Mouse (Mus musculus) urinary bladder, postnatal 36 days (tissue): Measurements from ENCODE around the gene Clta.
"Not testable (repeated sequence)": the region's sequence is repeated elsewhere in the genome, so short reads cannot be mapped to it uniquely, and the experiment has no call there.

Experiments used
- DNase-seq, 2 experiments: peaks; one replicate each; pipeline ENCODE4 v3.0.0; 2022; ENCODE audit warnings: low spot score in 2 of 2, mixed read lengths in 1 of 2

Clta gene

DNA sequence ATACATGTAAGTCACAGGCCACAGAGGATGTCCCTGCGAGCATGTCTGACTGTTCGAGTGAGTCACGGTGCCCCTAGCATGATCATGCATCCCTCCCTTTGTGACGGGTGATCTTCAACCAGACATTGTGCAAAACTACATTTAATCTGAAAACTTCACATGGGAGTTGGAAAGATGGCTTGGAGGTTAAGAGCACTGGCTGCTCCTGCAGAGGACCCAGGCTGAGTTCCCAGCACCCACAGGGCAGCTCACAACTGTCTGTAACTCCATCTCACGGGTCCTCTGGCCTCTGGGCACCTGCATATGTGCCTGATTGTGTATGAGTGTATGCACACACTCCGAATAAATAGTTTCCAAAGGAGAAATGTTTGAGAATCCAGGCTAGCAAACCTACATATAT, 20.0 kb downstream of the Clta start:
- no peak for DNase-seq

DNA sequence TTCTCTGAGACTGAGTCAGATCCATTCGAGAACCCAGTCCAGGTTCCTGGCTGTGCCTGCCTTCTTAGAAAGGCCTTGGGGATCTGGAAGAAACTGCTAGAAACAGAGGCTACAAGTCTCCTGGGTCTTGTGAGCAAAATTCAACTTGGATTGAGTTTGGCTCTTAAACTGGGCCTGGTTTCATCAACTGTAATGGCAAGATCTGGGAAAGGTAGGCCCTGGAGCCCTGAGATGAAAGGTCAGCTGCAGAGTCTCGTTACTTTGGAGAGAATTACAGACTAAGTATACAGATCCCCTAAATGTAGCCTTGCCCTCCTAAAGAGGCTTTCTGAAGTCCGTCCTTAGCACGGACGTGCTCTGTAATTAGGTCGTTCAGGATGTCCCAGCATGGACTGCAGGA, 21.3 kb downstream of the Clta start:
- no peak for DNase-seq

DNA sequence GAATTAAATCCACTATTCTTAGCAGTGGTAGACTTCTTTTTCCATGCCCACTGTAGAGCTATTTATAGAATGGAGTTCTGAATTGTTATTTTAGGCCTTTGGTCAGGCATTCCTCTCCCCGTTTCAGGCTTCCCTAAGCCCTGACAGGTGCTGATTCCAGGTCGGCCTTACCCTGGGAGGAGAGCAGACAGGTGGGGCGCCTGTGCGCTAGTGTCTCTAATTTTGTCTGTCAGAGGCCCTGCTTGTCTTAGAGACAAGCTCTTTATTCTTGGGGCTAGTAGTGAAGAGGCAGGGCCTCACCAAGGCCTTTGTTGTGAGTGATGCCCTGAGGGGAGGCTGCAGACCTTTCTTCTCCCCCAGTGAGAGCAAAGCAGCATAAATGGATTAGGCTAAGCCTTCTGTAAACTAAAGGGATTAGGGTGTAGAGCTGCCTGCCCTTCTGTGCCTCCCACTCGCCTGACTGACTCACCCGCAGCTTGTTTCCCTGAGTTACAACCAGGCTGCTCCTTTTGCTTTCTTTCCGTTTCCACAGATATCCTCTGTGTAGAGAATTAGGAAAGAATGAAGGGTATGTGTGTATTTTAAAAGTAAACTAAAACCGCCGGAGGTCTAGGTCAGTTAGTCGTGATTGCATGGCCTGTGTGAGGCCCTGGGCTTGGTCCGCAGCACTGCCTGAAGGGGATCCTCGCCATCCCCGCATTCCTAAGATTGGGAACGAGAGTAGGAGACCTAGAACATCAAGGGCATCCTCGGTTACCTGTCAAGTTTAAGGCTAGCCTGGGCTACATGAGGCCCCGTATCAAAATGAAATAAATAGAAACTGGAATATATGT, 24.3 kb downstream of the Clta start:
- no peak for DNase-seq

DNA sequence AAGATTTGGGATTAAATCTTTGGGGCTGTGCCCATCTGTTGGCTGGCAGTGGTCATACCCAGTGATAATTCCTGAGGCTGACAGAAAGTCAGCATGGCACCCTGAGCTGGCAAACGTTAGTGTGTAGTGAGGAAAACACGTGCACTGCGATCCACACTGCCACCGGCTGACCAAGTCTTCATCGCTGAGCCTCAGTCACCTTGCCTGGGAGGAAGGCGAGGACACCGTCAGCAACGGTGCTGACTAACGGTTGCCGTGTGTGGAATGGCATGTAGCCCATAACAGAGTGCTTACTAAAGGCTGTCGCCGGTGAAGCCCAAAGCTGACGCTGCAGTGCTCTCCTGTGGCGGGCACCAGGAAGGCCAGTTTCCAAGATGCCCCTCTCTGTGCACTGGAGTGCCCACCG, 25.4 kb downstream of the Clta start:
- DNase-seq, result no peak

- peak in 1 of 2 experiments; percentile 31 for DNase-seq
Observed at GRCm38 (mm10) chr4:44031521-44031920, 27.3 kb downstream of the Clta start.

DNA sequence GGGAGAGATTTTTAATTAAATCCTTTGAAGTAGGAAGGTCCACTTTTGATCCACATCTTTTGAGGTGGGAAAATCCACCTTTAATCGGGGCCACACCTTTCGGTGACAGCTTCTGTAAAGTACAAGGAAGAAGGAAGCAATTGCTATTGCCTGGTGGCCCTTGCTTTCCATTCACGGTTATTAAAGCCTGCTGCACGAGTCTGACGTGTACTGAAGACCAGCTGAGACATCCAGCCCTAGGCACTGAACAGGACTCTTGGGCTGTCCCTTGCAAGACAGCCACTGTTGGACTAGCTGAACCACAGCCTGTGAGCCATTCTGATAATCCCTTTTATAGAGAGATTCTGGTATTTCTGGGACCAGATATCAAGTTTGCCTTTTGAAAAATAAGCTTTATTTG, 32.2 kb downstream of the Clta start:
- DNase-seq, result no peak

GRCm38 (mm10) chr4:44040802-44041201, 36.5 kb downstream of the Clta start:
- DNase-seq, result no peak

- no peak for DNase-seq
Observed at GRCm38 (mm10) chr4:44042429-44042828, 38.2 kb downstream of the Clta start.

- not testable (repeated sequence) for DNase-seq
Observed at GRCm38 (mm10) chr4:44043182-44043581, 38.9 kb downstream of the Clta start.

GRCm38 (mm10) chr4:44044685-44045356, 40.6 kb downstream of the Clta start:
- DNase-seq, result no peak

- no peak for DNase-seq
Observed at GRCm38 (mm10) chr4:44046066-44046465, 41.8 kb downstream of the Clta start.

GRCm38 (mm10) chr4:44049812-44050211, 45.6 kb downstream of the Clta start:
- DNase-seq, result no peak

DNA sequence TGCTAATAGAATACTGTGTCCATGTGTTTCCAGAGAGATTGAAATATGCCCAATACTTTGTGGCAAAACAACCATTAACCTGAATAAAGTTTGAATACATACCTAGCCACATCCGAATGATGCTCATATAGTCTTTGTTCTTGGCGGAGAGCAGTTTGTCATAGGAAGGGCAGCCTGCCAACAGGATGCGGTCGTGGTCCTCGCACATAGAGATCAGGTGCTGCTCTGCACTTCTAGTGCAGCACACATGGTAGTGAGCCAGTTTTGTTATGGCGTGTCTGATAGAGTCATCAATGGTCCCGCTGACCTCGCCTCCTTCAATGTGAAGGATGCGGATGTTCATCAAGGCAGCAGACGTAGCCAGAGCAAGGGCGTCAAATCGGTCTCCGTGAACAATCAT, 55.4 kb downstream of the Clta start:
- DNase-seq, result no peak

DNA sequence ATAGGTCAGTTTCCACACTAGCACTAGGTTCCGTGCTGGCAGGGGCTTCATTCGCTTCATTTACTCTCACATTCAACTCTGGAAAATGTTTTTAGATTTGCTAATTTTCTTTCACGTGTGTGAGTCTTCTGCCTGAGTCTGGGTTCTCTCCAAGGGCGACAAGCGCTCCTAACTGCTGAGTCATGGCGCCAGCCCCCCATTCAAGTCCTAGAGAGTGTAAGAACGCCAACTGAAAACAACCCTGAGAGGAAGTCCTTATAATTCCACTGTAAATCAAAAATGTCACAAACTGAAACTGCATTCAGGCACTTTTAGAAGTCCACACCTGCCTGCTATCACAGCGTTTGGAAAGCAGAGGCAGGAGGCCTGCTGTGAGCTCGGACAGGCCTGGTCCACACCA, 57.8 kb downstream of the Clta start:
- no peak for DNase-seq

DNA sequence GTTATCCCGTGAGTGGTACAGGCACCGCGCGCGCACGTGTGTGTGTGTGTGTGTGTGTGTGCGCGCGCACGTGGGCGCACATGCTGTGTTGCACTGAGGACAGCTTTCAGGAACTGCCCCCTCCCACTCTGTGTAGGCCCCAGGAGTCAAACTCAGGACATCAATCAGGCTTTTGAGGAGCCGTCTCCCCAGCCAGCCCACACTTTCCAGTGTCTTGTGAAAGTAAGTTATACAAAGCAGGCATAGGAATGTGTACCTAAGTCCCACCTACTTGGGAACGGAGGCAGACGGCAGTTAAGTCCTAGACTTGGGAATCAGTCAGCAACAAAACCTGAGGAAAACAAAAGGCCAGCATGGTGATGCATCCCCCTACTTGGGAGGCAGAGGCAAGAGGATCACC, 58.6 kb downstream of the Clta start:
- no peak for DNase-seq

DNA sequence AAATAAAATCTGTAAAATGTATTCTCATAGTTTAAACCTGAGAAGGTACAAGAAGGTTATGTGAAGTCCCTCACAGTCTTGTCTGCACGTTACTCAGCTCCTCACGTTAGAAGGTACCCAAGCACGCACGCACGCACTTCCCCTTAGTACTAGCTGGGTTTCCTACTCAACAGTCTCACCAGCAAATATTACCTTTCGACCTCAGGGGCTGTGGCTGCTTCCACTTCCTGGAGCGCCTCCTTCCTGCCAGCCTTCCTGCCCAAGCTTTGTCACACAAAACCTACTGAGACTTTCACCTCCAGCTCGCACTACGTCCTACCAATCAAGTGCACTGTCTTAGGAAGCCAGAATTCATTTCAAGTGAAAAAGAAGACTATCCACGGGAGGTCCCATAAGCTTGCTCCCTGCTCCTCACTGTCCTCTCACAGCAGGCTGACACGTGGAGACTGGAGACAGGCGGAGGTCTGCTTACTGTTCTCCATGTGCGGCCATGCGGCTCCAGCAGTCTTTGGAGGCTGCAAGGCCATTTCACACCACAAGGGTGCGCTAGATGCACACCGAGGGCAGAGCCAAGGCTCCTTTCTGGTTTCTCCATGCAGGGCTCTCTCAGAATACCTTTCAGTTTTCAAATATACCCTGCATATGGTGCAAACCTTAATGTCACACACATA, 61.2 kb downstream of the Clta start:
- peak; percentile 91 for DNase-seq

DNA sequence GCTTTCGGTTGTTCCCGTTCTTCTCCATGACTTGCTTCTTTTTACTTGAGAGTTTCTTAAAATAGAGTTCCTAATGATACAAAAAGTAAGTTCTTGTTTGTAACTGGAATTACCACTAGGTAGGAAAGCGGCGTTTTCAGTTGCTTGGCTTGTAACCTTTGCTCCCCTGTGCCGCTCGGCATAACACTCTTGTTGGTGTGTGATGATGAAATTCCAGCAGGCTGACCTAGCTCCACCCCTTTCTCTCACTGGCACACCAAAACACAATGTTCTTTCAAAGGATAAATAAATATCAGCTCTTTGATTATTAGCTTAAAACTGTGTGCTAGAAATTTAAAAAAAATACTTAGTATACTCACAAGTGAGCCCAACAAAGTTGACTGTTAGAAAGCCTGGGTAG, 62.6 kb downstream of the Clta start:
- peak in 1 of 2 experiments; percentile 35 for DNase-seq

DNA sequence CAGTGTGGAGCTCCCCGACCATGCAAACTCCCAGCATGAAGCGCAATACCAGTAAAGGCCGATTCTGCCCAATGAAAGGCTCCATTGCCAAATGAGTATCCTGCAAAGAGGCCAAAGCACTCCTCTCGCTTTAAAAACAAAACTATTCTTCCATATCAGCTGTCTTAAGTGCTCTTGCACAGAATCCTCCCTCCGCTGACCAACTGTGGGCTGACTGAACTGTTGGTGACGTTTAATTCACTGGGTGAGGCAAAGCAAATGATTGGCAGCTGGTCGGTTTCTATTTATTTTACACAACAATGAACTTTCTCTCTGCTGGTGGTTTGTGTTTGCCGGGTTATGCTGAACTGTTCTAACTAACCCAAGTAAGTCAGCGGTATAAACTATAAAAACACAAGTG, 64.5 kb downstream of the Clta start:
- no peak for DNase-seq

GRCm38 (mm10) chr4:44069411-44069810, 65.2 kb downstream of the Clta start:
- no peak for DNase-seq

DNA sequence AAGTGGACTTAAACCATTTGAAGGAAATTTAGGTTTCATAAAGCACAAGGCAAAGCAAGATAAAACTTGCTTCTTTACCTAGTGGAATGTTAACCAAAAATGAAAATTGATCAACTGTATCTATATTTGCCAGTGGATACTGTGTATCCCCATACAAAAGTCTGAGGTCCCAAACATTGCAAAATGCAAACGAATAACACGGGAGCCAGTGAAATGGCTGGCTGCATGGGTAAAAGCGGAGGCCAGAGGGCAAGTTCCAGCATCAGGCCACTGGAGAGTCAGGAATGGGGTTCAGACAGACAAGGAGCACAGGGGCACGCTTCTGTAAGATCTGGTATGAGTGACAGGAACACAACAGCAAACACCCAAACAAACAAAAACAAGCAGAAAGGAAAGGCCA, 66.4 kb downstream of the Clta start:
- DNase-seq, result no peak

GRCm38 (mm10) chr4:44071741-44072145, 67.5 kb downstream of the Clta start:
- no peak for DNase-seq

DNA sequence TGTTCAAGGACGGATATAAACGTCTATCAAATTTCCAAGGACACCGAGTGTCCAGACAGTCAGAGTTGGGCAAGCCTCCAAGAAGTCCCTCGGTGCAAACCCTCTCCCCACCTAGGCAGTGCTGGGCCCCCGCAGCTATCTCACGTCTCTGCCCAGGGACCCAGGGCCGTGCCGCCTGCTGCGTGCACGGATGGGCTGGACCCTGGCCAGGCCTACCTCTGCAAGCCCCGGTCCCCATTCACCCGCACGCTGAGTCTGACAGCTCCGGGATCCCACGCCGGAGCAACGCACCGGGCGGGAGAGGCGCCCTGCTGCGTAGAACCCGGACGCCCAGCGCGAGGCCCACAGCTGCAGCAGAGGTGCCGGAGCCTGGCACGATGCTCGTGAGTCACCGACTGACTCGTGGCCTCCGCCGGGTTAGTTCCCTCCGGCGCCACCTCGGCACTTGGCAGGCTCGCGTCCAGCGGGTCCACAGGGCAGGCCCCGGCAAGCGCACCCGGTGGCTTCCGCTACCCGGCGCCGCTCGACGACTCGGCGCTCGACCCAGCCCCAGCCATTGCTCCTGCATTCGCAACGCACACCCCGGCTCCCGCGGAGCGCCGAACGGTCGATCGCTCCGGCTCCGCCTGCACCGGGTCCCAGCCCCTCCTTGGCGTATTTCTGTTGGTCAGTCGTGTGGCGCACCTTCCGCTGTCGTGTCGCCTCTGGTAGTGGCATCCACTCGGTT, 68.1 kb downstream of the Clta start:
- DNase-seq, result peak; percentile 89 to 93
